Mouse (Mus musculus): ENCODE measurements at regions not wholly inside any gene's neighbourhood (a gene's known extent, or its start where the extent isn't known, plus 50 kb on each side); places are given as distances from the start of the nearest gene placed in this dataset.

DNA sequence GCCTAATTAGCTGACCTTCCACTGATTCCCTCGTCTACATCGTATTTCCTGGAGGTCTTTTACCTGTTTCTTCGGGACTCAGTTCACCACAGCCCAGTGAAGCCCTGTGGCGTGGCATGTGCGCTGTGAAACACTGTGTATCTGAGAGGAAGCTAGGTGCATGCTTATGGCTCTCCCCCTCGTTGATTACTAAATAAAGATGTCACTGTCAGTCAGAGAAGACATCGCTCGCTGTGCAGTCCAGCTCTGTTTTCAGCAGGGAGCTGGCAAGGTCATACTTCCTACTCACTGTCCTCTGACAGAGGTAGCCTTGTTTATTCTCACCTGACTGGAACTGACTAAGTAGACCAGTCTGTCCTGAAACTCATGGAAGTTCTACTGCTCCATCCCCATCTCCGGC, 68.7 kb upstream of the Adrb1 start:
- peaks cover 10% of the 10 kb centered on the region; the same call in 1 of the 2 replicates for H3K9me3 ChIP-seq
- 70% methylated on average over 9 of the region's 9 CpGs for WGBS
- H3K9ac ChIP-seq: peak overlapping the region; percentile 34; the same call in 1 of the 2 replicates
- no peaks in the 10 kb centered on the region for H3K36me3 ChIP-seq
- H3K4me2 ChIP-seq: no peak overlapping the region; the same call in 1 of the 2 replicates
- H3K4me1 ChIP-seq: peaks cover 21% of the 10 kb centered on the region
- no peaks in the 10 kb centered on the region for H3K27me3 ChIP-seq (replicated peaks)
- no peak for ATAC-seq (ENCODE audit: extremely low read depth, insufficient number of reproducible peaks, low FRiP score, low TSS enrichment)
- H3K4me3 ChIP-seq: no peak overlapping the region
- no peak overlapping the region for H3K27ac ChIP-seq (replicated peaks)

DNA sequence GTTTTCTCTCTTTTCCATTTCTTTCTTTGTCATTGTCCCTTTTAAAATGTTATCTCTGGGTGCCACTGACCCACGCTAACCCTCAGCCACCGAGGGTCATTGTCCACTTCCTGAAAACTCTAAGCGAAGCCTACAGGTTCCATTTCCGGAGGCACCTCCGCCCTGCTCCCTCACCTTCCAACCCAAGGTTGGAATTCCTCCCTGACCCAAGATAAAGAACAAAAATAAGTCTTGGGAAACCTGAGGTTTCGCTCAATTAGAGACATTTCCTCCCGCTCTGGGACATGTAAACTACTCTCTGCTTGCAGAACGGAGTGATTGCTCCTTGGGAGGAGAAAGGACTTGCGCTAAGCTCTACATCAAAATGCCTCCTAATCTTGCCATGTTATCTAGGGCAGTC, 66.7 kb upstream of the Adrb1 start:
- 60% methylated on average over 9 of the region's 9 CpGs for WGBS
- Histone ChIP-seq H3K4me3 (no peak overlapping the region), H3K27me3 (replicated peaks) (no peaks in the 10 kb centered on the region), H3K9ac (no peak overlapping the region), H3K36me3 (no peaks in the 10 kb centered on the region), H3K27ac (replicated peaks) (no peak overlapping the region), H3K4me1 (peaks cover 21% of the 10 kb centered on the region), H3K4me2 (no peak overlapping the region), H3K9me3 (peaks cover 14% of the 10 kb centered on the region; the same call in 1 of the 2 replicates)
- no peak for ATAC-seq (ENCODE audit: extremely low read depth, insufficient number of reproducible peaks, low FRiP score, low TSS enrichment)

GRCm38 (mm10) chr19:56660566-56661199, 61.3 kb upstream of the Adrb1 start:
- Histone ChIP-seq H3K9me3 (0 out of 2 replicates have a peak, but pooled peaks cover 8% of the 10 kb centered on the region), H3K4me2 (no peak overlapping the region), H3K36me3 (no peaks in the 10 kb centered on the region), H3K4me1 (peaks cover 30% of the 10 kb centered on the region), H3K9ac (no peak overlapping the region), H3K4me3 (no peak overlapping the region), H3K27me3 (replicated peaks) (no peaks in the 10 kb centered on the region), H3K27ac (replicated peaks) (no peak overlapping the region)
- WGBS: 50% methylated on average over 4 of the region's 4 CpGs
- ATAC-seq (ENCODE audit: extremely low read depth, insufficient number of reproducible peaks, low FRiP score, low TSS enrichment): no peak

DNA sequence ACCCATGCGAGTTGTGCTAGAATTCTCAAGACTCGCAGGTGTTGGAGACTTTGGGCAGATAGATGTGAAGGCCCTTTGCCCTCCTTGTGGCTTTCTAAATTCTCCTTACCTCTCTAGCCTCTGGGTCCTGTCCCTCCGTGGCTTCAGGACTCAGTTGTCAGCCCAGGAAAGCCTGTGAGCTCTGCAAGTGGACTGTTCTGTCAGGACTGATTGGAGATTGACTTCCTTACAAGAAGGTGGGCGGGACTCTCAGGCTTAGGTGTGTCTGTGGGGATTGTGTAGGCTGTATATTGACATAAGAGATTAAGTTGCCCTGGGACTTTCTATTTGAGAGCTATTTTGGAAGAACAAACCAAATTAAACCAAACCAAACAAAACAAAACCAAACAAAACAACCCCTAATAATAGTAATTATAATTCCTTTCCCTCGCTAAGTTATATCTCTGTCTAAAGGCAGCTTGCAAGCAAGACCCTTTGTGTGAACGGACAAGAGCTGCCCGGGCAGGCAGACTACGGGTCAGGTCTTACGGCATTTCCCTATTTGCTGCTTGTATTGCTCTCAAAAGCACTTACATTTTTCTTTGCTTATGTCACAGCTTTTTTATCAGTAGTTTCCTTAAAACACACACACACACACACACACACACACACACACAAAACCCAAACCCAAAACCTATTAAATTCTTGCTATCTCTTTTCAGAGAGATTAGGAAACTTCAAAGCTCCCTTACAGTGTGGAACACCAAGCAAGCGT, 58.3 kb upstream of the Adrb1 start:
- Histone ChIP-seq H3K27me3 (replicated peaks) (no peaks in the 10 kb centered on the region), H3K36me3 (no peaks in the 10 kb centered on the region), H3K4me1 (peaks cover 34% of the 10 kb centered on the region), H3K27ac (replicated peaks) (peak overlapping the region; percentile 76), H3K4me2 (peak overlapping the region; percentile 12; the same call in 1 of the 2 replicates), H3K9ac (no peak overlapping the region), H3K4me3 (no peak overlapping the region), H3K9me3 (0 out of 2 replicates have a peak, but pooled peaks cover under 1% of the 10 kb centered on the region)
- 49% methylated on average over 10 of the region's 10 CpGs for WGBS
- ATAC-seq (ENCODE audit: extremely low read depth, insufficient number of reproducible peaks, low FRiP score, low TSS enrichment): no peak

DNA sequence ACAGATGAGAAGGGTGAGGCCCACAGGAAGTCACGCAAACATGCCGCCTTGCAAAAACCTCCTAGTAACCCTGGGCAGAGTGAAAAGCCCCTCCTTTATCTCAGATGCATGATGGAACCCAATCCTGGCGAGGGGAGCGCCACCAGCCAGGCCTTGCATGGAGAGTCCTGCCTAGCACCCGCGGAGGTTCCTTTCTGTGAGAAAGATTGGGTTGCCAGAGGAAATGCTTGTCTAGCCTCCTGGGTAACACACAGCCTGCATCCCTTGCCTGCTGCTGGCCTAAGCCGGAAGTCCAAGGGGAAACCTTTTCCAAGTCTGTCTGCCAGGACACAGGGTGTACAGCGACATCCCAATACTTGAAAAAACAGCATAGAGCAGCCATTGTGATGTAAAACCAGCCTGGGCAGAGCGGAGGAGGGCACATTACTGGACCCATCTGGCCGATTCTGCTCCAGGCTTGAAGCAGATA, 57.7 kb upstream of the Adrb1 start:
- Histone ChIP-seq H3K27me3 (replicated peaks) (no peaks in the 10 kb centered on the region), H3K9ac (no peak overlapping the region), H3K4me1 (peaks cover 41% of the 10 kb centered on the region), H3K4me3 (no peak overlapping the region), H3K4me2 (peak overlapping the region; percentile 12; the same call in 1 of the 2 replicates), H3K9me3 (no peaks in the 10 kb centered on the region), H3K36me3 (no peaks in the 10 kb centered on the region), H3K27ac (replicated peaks) (peak overlapping the region; percentile 76)
- ATAC-seq (ENCODE audit: extremely low read depth, insufficient number of reproducible peaks, low FRiP score, low TSS enrichment): 0 out of 2 replicates have a peak, but pooled peaks have one; percentile 31
- WGBS: 52% methylated on average over 10 of the region's 10 CpGs

DNA sequence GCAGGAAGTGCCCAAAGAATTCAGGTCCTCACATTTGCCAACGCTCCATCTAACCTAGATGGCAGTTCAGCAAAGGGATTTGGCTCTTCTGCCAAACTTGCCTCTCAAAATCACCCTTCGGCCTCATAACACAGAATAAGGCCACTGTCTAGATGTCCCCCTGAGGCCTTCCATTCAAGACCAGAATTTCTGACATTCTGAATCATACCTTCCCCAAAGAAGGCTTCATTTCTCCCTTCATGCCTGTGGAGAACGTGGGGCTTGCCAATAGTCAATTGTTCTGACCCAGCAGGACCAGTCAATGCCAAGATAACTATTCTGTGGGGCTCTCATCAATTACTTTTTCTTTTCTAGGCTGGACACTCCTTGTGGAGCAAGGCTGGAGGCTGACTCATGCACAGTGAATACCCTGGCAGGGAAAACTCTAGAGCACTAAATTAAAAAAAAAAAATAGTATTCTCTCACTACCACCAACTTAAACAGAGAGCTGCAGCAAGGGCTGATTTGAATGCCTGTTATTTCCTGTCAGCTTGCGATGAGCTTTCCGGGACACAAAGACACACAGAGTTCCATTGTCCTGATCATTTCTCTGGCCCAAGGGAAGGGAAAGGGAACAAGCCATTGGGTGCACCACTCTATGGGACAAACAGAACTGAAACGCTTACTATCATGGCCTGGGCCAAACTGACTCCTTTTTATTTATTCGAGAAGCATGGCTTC, 56.9 kb upstream of the Adrb1 start:
- WGBS: 75% methylated on average over 7 of the region's 7 CpGs
- no peak overlapping the region for H3K9ac ChIP-seq
- no peak overlapping the region for H3K4me2 ChIP-seq
- H3K27ac ChIP-seq (replicated peaks): peak overlapping the region; percentile 76
- ATAC-seq (ENCODE audit: extremely low read depth, insufficient number of reproducible peaks, low FRiP score, low TSS enrichment): no peak
- no peak overlapping the region for H3K4me3 ChIP-seq
- peaks cover 45% of the 10 kb centered on the region for H3K4me1 ChIP-seq
- no peaks in the 10 kb centered on the region for H3K36me3 ChIP-seq
- H3K9me3 ChIP-seq: no peaks in the 10 kb centered on the region
- H3K27me3 ChIP-seq (replicated peaks): no peaks in the 10 kb centered on the region

- Histone ChIP-seq H3K4me2 (no peak overlapping the region), H3K9ac (no peak overlapping the region), H3K27me3 (replicated peaks) (no peaks in the 10 kb centered on the region), H3K36me3 (no peaks in the 10 kb centered on the region), H3K9me3 (no peaks in the 10 kb centered on the region), H3K4me1 (peaks cover 42% of the 10 kb centered on the region), H3K27ac (replicated peaks) (no peak overlapping the region), H3K4me3 (no peak overlapping the region)
- WGBS: 78% methylated on average over 1 of the region's 1 CpGs
- no peak for ATAC-seq (ENCODE audit: extremely low read depth, insufficient number of reproducible peaks, low FRiP score, low TSS enrichment)
These were observed 56.0 kb upstream of the Adrb1 start for GRCm38 (mm10) chr19:56665972-56666371.

DNA sequence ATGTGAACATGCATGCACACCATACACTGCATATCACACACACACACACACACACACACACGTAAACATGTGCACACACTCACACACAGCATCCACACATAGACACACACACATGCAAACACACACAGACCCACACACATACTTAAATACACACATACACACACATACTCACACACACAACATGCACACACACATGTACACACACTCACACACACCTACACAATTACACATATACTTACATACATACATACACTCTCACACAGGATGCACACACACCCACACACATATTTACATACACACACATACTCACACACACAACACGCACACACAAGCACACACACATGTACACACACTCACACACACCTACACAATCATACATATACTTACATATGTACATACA, 54.1 kb upstream of the Adrb1 start:
- Histone ChIP-seq H3K36me3 (no peaks in the 10 kb centered on the region), H3K4me1 (peaks cover 38% of the 10 kb centered on the region), H3K9ac (no peak overlapping the region), H3K4me2 (no peak overlapping the region), H3K9me3 (no peaks in the 10 kb centered on the region), H3K4me3 (no peak overlapping the region), H3K27me3 (replicated peaks) (no peaks in the 10 kb centered on the region), H3K27ac (replicated peaks) (no peak overlapping the region)
- no peak for ATAC-seq (ENCODE audit: extremely low read depth, insufficient number of reproducible peaks, low FRiP score, low TSS enrichment)
- WGBS: 88% methylated on average over 2 of the region's 2 CpGs

DNA sequence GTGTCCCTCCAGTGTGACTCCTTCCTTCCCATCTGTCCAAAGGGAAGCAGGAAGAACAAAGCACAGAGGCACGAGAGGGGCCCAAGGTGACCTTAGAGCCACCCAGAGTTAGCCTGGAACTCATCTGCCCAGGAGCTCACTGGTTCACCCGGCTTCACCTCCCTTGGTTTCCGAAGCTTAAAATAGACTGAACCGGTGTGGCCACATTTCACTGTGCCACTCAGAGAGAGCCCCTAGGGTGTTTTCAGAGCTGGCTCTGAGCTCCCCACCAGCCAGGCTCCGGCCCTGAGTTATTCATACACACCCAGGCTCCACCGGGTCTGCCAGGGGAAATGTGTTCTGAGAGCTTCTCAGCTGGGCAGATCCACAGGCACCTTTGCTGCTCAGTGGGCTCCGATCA, 53.0 kb upstream of the Adrb1 start:
- peak overlapping the region; percentile 64 for H3K9ac ChIP-seq
- H3K36me3 ChIP-seq: no peaks in the 10 kb centered on the region
- H3K27me3 ChIP-seq (replicated peaks): no peaks in the 10 kb centered on the region
- 23% methylated on average over 7 of the region's 7 CpGs for WGBS
- H3K27ac ChIP-seq (replicated peaks): peak overlapping the region; percentile 87
- H3K4me3 ChIP-seq: no peak overlapping the region
- no peak for ATAC-seq (ENCODE audit: extremely low read depth, insufficient number of reproducible peaks, low FRiP score, low TSS enrichment)
- peaks cover 27% of the 10 kb centered on the region for H3K4me1 ChIP-seq
- no peaks in the 10 kb centered on the region for H3K9me3 ChIP-seq
- H3K4me2 ChIP-seq: peak overlapping the region; percentile 8

GRCm38 (mm10) chr19:56669468-56669867, 52.5 kb upstream of the Adrb1 start:
- Histone ChIP-seq H3K4me1 (peaks cover 22% of the 10 kb centered on the region), H3K27me3 (replicated peaks) (no peaks in the 10 kb centered on the region), H3K36me3 (no peaks in the 10 kb centered on the region), H3K27ac (replicated peaks) (peak overlapping the region; percentile 87), H3K4me2 (peak overlapping the region; percentile 8), H3K9ac (peak overlapping the region; percentile 64), H3K9me3 (no peaks in the 10 kb centered on the region), H3K4me3 (no peak overlapping the region)
- no peak for ATAC-seq (ENCODE audit: extremely low read depth, insufficient number of reproducible peaks, low FRiP score, low TSS enrichment)
- WGBS: 54% methylated on average over 7 of the region's 7 CpGs
